Mouse (Mus musculus) thymus, postnatal 25 days (tissue): ENCODE measurements around the gene Sec23a.
A peak's percentile ranks its signal among the peaks of the same experiment; 100 is the strongest.
"Not testable (repeated sequence)": the region's sequence is repeated elsewhere in the genome, so short reads cannot be mapped to it uniquely, and the experiment has no call there.

ENCODE experiments used
- DNase-seq: peaks from one replicate; pipeline ENCODE4 v3.0.0; 2022

Sec23a gene

GRCm38 (mm10) chr12:58981178-58981661 lies 30.6 kb downstream of the Sec23a start:
- not testable (repeated sequence) for DNase-seq

DNA sequence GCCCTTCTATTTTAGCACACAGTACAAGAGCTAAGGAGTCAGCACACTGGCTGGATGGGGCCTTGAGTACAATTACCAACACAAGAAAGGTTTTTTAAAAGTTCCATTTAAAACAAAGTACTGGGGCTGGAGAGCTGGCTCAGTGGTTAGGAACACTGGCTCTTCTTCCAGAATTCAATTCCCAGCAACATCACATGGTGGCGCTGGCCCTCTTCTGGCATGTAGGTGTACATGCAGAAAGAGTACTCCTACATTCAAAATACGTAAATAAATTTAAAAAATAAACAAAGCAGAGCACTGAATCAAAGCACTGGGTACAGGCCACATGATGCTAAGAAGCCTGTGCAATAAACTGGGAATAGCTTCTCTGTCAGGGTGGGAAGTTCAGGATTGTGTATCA lies 34.9 kb downstream of the Sec23a start:
- no peak for DNase-seq

DNA sequence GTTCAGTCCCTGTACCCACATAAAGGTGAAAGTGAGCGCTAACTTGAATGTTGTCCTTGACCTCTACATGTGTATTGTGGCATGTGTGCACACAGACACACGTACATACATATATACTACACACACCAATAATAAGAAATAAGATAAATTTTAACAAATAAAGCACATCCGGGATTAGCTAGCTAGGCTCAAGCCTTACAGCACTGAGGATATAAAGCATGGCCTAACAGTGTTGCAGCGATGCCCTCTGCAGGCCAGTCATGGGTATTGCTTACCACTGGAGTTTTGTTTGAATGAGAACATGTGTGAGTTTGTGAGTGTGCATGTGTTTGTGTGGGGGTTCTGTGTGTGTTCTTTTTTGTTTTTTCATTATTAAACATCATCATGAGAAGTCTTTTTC lies 47.2 kb downstream of the Sec23a start:
- DNase-seq, result peak; percentile 6

- DNase-seq, result no peak
These were observed 51.0 kb downstream of the Sec23a start for GRCm38 (mm10) chr12:58960844-58961243.

DNA sequence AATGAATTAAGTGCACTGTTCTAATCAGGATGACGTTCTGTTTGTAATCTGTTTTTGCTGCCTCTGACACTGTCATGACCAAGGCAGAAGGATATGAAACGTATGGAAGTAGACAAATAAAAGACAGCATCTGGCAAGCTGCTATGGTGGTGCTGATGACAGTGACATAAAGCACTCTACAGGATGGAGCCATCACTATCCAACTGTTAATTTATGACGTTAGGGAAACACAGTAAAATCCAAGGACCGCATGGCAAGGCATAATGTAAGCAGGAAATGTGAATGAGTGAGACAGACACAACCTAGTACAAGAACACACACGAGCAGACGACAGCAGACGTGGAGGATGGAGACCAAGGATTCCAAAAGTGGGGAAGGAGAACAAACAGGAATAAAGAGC lies 55.2 kb downstream of the Sec23a start:
- DNase-seq, result no peak

DNA sequence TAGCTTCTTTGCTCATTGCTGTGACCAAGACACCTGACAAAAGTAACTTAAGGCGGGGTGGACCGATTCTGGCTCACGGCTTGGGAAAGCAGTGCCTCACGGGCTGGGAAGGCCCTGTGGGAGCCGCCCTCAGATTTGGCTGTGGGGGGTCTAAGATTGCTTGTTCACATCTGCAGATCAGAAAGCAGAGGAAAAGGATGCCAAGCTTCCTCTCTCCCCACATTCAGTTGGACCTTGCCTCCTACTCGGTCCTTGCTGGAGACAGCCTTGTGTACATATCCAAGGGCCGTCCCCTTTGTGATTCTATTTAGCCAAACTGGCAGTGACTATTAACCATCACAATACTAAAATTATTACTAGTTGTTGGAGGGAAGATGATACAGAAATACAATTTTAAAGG lies 55.7 kb downstream of the Sec23a start:
- DNase-seq, result no peak

- no peak for DNase-seq
These were observed 63.9 kb downstream of the Sec23a start for GRCm38 (mm10) chr12:58947879-58948278.

GRCm38 (mm10) chr12:58947231-58947630 lies 64.6 kb downstream of the Sec23a start:
- peak; percentile 45 for DNase-seq

- DNase-seq, result no peak
These were observed 69.3 kb downstream of the Sec23a start for GRCm38 (mm10) chr12:58942544-58942943.

GRCm38 (mm10) chr12:58934580-58934979 lies 77.2 kb downstream of the Sec23a start:
- no peak for DNase-seq

GRCm38 (mm10) chr12:58924996-58925395 lies 86.8 kb downstream of the Sec23a start:
- no peak for DNase-seq

- DNase-seq, result no peak
These were observed 87.8 kb downstream of the Sec23a start for GRCm38 (mm10) chr12:58924025-58924424.

GRCm38 (mm10) chr12:58920775-58921174 lies 91.0 kb downstream of the Sec23a start:
- no peak for DNase-seq

GRCm38 (mm10) chr12:58919516-58919915 lies 92.3 kb downstream of the Sec23a start:
- DNase-seq, result no peak

DNA sequence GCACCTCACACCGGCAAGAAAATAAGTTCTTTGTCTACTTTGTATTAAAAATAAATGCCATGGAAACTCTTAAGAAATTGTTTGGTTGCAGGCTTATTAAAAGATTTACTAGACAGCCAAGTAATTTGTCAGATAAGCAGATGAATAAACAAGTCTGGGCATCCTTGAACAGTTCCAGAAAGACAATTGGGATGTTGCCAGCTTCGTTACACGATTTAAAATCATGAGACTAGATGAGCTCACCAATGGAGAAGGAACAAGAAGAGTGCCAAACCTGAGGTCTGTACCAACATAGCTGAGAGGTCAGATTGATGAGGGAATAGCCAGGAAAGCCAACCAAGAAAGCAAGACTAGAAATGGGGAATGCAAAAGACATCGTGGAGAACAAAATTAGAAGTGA lies 102.0 kb downstream of the Sec23a start:
- DNase-seq, result no peak
